Mouse (Mus musculus) megakaryocyte progenitor cell, adult 5-6 weeks (primary cell): Measurements from ENCODE around the gene Dctn3. TPM values are rescaled to one million over a fixed set of nuclear protein-coding genes. Genes with fewer than 3 reads are reported as not detected.
"Not testable (repeated sequence)": the region's sequence is repeated elsewhere in the genome, so short reads cannot be mapped to it uniquely, and the experiment has no call there.

Source experiments
- ATAC-seq: replicated peaks from 2 replicates; pipeline ENCODE4 v1.8.0; 2016; ENCODE audit warnings: mild to moderate bottlenecking, moderate TSS enrichment, inconsistent platforms; ENCODE audit not compliant: poor library complexity
- total RNA-seq, 2 experiments: library from RNA; stranded (forward) in 1 of 2; stranded (reverse) in 1 of 2; fragments of 157-497, 149-512 nt in 1 of 2; fragments of 200-1000 nt in 1 of 2; gene quantifications; 2 replicates each; pipeline versions ENCODE4 v1.2.3 to v1.2.4; 2015 to 2017

The Dctn3 gene
- total RNA-seq, 2 experiments from 2014 or later, result 75.6 to 94.6 TPM

DNA sequence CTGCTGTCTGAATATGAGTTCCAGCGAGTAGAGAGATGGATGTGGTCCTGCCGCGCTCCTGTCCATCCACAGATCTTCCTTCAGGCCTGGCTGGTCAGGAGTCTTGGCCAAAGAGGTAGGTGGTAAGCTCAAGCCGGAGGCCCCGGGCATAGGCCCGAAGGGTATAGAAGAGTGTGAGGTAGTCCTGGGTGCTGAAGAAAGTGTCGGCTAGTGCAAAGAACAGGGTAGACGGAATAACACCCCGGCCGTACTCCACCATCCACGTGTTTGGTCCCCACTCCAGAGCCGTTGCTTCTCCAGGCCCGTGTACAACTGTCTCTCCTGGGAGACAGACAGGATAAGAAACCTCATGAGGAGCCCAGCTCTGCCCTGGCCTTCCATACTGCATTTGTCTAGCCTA is 16.3 kb upstream of the Dctn3 start:
- ATAC-seq, result no peak

DNA sequence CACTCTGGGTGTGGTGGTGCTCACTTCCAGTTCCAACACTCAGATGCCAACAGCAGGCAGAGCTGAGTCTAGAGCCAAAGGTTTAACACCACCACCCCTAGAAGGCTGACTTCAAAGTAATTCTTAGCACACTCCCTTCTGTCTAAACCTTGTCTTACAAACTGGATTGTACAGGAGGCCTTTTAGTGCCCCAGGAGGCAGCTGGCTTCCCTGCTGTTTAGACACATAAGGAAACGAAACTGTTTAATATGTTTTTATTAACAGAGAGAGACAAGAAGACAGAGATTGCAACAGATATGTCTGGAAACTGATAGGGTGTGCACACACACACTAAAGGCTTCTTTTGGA is 15.3 kb upstream of the Dctn3 start:
- ATAC-seq, result no peak

DNA sequence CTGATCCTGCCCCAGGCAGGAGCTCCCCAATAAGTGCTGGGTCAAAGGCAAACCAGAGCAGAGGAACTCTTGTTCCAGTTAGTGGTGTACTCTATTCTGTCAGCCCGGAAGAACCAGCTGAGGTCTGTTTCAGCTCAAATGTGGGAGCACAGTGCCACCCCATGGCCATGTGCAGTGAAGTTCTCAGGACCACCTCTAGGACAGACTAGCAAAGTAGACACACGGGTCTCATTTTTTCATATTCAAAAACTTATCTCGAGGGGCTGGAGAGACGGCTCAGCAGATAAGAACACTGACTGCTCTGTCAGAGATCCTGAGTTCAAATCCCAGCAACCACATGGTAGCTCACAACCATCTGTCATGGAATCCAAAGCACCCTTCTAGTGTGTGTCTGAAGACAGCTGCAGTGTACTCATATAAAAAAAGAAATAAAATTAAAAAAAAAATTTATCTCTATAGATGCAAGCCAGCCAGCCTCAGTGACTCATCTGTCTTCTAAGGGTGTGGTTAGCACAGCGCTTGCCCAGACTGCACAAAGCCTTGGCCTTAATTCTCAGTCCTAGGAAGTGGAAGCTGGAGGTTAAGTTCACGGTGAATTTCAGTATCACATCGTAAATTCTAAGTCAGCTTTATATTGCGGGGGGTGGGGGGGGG is 14.8 kb upstream of the Dctn3 start:
- peak; percentile 59 for ATAC-seq

DNA sequence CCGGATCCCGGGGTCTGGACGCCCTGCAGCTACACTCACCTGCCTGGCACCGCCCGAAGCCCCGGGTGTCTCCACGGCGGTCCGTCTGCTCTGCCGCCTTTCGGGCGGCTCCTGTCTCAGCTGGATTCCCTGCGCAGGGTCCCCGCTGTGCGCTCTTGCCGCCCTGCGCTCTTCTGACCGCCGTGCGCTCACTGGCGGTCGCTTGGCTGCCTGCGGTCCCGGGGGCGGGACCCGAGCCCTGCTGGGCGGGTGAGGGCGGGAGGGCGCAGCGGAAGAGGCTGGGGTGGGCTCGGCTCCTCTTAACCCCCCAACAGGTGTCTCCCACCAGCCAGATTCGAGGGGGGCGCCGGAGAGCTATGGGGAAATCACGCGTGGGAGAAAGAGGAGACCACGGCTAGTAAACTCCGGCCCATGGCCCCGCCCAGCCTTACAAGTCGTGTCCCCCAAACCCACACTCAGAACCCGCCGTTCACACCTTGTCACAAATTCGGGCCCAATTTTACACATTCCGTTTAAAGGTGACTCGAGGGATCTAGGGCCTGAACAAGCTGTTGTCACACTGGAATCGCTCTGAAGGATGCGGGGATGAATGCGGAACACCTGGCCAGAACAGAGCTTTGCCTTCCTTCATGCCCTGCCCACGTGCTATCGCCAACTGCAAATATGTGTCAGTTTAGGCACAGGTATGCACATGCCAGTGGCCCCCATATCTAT is 8.2 kb upstream of the Dctn3 start, which contains the start of gene Arid3c:
Gene Arid3c (minus strand): TSS at position 91 of the 714 bp plus-strand sequence.
- ATAC-seq, result peak; percentile 64

DNA sequence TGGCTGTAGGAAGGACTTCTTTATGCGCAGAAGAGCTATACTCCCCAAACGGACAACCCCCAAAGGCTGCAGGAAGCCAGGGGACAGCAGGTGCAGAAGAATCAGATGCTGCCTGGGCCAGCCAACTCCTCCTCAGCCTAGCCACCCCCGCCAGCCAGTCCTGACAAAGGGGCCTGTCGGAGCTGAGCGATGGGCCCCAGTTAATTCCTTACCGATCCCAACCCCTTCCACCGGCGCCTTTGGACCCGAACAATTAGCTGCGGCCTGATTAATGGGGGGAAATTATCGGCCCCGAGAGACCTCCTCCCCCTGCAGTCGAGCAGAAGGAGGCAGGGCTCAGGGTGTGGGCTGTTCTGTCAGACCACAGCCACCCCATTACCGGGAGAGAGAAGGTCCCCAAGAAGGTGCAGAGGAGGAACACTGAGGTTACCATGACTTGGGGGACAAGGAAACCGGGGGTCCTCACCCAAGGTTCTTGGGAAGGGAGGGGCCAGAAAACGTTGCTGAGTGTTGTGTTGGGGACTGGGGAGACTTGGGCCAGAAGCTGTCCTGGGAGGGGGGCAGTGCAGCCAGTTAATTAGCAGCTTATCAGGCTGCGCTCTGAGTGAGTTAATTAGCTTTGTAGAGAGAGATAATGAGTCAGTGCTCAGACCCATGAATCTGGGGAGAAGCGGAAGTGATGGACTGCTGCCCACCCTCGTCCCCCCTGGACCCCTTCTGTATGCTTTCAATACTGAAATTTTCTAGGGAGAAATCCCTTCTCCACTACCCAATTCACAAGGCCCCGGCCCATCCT is 4.1 kb upstream of the Dctn3 start:
- no peak for ATAC-seq

DNA sequence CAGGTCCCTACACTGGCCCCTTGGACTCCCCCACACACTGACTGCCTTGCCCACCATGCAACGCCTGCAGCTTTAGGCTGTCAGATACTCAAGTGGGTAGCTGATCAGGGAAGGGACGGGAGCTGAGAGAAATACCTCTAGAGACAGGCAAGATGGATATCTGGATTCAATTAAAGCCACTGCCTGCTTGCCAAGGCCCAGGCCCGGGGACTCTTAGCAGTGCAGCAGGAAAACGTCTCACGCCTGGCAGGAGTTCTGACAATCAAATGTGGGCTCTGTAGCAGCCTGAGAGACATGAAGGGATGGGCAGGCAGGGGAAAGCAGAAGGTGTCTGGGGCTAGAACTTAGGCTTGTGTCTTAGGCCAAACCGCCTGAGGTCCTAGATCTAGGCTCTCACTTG is 6.1 kb downstream of the Dctn3 start:
- ATAC-seq, result no peak

DNA sequence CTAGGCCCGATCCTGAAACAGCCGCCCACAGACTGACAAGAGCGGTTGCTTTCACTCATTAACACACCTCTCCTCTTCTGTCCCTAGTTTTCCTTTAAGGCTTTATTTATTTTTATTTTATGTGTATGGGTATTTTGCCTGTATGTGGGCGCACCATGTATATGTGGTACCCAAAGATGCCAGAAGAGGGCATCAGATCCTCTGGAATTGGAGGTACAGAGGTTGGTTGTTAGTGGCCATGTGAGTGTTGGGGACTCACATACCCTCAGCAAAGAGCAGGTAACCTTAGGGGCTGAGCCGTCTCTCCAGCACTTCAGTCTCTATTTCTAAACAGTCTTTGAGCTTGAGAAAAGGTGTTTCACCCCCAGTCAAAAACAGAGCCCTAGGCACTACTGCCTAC is 7.4 kb downstream of the Dctn3 start:
- ATAC-seq, result peak; percentile 51

DNA sequence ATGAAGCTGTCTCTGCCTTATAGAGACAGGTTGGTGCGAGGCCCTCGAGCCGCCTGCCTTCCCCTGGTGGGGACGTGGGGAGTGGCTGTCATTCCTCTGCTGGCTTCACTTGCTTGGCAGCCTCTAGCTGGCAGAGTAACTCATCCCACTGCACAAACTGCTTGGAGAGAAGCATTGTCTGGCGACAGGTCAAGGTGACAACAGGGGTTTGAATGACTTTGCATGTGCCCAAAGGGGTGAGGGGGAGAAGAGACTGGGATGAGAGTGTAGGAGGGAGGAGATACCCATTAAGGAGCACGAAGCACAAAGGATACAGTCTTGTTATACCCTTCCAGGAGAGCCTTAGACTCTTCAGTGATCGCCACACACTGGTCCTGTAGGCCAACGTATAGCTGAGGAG is 7.9 kb downstream of the Dctn3 start:
- ATAC-seq, result no peak

DNA sequence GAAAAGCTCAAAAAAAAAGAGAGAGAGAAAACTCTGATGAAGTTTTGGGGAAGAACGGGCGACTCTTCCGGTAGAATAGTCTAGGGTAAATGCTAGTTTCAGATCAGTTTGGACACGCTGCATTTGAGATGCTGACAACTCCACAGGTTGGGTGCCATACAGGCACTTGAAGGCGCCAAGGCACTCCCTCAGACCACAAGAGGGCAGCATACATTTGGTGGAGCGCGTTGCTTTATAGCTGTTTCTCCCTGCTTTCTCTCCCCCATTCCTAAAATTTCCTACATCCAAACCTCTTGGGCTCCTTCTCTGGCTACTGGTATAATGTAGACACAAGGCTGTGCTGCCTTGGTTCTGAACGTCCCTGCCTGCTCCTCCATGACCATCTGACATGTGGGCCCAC is 8.7 kb downstream of the Dctn3 start:
- ATAC-seq, result peak; percentile 63

DNA sequence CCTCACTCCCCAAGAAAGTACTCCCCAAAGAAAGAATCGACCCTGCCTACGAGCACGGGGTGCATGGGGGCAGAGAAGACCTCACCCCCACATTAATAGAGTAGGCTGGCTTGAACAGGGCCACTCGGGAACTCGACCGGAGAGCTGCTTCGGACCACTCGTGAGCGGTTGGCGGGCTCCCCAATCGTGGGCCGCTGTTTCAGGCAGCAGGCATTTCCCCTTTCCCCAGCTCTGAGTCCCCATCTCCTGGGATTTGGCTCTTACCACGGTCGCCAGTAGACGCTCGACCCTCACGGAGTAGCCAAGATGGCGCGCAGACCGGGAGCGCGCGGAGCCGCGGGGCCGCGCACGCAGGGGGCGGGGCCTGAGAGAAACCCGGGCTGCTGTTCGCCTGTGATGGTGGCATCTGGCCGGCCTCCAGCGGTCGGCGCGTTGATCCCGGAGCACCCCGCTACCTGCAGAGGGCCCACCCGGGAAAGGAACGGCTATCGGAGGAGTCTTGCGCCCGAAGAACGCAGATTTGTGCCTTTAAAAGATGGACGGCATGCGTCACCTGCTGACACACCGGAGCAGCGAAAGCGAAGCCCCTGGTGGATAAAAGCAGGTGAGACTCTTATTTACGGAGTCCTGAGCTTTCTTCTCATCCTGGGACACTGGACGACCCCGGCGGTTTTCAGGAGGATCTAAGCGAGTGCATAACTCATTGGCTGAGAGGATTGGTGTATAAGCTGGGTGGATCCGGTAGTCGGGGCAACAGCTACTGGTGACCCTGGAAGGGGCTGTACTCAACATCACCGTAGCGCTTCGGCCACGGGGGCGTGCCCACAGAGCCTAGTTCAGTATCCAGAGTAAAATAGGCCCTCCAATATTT is 9.5 kb downstream of the Dctn3 start, which contains the start of gene Rpp25l:
Gene Rpp25l (minus strand): TSS at position 338 of the 871 bp plus-strand sequence.
- ATAC-seq, result peak; percentile 72

DNA sequence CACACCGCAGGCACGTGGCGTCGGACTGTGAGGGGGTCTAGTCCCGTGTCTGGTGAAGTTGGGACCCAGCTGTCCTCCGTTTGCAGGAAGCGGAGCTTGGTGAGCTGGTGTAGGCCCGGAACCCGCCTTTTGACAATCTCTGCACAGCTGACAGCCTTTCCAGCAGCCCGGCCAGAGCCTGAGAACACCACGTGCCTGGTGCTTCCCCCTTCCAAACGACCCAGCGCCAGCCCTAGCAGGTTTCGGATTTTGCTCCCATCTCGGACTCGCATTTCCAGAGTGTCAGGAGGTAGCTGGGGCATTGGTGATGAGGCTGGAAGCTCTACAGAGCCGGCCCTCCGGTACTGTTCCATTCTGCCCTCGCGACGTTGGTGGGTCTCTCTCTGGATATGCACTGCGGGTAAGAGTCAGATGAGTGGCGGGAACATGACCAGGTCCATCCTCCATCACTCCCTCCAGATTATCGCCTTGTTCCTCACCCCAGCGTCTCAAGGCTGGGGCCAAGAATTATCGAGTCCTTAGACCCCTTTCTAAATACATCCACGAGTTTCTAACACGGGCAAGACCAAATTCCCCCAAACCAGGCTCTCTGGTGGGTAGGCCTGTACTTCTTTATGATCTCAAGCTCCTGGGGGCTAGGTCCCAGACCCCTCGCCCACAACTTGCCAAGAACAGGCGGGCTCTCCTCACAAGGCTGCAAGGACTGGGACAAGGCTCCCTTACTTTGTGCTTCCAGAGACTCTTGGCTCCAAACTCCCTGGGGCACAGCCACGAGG is 10.4 kb downstream of the Dctn3 start:
- ATAC-seq, result no peak

DNA sequence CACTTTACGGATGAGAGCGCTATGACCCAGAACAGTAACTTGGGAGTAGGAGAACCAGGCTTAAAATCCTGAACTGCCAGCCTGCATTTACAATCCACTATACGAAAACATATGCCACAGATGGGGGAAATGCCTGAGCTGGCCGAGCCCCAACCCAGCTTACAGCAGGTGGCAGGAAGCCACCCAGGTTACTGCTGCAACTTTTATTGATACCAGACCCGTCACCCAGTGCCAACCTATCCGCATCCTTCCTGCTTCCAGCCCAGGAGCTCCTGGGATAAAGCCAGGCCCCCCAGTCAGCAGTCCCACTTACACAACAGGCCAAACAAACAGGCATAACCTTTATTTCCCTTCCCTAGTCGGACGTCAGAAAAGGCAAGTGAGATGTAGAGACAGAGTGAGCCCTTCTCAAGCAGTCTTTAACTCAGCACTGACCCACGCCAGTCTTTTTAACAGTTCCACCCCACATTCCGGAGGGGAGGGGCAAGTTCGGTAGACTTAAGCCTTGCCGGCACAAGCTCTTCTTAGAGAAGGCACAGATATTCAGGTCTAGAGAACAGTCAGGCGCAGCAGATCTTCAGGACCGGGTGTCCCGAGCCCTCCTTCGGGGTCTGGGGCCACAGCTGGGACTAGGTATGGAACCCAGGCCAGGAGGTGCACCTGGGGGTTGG is 11.1 kb downstream of the Dctn3 start:
- no peak for ATAC-seq

DNA sequence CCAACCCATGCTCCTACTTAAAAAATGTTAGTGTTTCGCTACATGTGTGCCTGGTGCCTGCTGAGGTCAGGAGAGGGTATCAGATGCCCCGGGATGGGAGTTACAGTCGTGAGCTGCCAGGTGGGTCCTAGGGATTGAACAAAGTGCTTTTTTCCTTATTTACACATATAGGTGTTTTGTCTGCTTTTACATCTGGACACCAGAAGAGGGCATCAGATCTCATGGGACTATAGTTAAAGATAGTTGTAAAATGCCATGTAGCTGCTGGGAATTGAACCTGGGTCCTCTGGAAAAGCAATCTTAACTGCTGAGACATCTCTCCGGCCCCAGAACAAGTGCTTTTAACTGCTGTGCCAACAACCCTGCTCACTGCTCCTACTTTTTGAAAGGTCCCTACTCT is 12.7 kb downstream of the Dctn3 start:
- ATAC-seq, result no peak

DNA sequence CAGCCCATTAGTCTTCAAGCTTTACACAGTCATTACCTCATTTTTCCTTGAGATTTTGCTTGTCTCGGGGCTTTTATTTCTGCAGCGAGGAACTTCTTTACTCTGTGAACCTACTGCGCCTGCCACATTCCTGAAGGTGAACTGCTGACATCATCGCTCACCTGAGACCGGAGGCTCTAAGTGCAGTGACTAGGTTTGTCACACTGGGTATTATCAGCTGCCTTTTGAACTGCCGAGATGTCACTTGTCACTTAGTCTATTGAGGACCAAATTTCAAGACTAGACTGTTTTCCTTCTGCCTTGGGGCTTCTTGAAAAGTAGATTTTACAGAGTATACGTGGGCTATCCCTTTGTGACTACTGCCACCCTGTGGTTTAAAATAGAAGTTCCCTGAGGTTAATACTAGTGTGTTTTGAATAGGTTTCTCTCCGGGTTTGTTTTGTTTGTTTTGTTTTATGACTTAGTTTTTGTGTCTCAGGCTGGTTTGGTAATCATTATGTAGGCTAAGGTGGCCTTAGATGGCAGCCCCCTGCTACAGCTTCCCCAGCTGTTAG is 14.7 kb downstream of the Dctn3 start:
- ATAC-seq, result peak; percentile 54

DNA sequence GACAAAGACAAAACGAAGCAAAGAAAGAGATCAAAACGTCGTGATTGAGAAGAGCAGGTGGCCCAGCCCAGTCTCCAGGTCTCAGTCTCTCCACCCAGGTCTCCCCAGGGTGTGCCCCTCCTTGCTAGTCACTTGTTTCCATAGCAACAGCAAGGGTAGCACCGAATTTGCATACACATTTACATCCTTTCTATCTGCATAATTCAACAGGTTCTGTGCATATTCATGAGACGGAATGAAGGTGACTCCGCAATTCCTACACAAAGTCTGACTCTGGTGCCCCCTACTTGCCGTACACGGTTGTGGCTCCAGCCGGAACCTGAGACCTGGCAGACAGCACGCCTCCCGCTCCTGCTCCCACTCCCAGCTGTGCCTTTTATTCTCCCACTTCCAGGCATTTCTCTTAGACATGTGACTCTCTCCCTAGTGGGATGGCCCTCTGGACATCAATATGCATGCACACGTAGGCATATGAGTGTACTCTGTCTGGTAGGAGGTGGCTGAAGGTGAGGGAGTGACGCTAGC is 15.9 kb downstream of the Dctn3 start:
- peak; percentile 89 for ATAC-seq

DNA sequence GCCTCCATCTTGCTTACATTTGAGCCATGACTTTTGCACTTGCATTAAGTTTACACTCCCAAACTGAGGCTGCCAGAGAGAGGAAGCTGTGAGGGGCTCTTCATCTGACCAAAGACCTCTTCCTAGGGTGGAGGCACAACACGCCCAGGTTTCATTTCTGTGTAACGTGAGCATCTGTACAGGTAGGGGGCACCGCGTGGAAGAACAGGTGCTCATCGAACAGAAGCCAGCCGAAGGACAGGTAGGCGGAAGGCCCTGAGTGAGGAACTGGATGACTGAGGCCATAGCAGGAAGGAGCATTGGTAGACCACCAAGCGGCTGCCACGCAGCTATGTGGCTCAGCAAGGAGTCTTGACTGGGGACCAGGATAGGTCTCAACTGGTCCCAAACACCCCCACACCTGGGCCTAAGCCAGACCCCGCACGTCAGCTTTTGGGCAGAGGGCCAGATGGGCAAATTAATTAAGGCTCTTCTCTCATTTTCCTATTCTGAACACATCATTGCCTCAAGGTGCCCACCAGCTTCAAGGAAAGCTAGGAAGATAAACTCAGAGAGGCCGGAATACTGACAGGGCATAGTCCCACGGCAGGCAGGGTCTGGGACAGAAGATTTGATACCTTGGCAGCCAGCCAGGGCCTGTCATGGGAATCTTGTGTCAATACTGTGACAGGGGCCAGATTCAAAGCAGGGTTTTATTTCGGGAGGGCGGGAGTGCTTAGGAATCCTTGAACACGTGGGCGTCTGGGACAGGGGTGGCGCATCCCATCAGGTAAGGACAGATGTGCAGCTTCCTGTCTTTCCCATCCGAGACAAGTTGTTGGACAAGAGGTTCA is 16.8 kb downstream of the Dctn3 start:
- no peak for ATAC-seq

DNA sequence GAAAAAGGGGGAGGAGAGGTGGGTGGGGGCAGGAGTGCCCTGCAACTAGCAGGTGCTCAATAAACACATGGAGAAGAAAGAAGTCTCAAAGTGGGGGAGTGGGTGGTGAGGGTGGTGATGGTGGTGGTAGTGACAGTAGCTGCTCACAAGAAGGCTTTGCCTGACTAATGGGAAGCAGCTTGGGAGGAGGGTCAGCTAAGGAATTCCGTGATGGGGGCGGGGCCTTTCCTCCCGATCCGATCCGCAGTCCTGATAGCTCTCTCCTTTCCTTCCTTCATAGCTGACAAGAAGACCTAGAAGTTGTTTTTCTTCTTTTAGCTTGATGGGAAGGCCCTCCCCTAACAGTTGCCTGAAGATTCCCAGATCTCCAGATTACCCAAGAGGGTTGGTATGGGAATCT is 18.3 kb downstream of the Dctn3 start:
- no peak for ATAC-seq

DNA sequence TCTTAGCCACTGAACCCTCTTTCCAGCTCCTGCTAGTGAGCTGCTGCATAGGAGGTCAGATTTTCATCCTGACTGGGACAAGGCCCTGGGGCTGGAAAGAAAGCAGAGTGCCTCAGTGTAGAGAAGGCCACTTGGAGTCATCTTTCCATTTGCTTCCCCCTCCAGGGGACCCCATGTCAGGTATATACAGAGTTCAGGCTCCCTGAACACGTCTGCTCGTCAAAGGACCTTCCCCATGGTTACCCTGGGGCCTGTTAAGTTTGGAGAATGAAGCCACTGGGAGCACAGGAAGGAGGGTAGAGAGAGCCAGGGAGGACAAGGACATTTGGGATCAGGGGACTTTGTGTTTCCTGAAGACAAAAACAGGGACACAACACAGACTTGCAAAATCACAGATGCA is 20.7 kb downstream of the Dctn3 start:
- not testable (repeated sequence) for ATAC-seq
